Mouse (Mus musculus): Measurements from ENCODE around the gene Gm21969. TPM values are rescaled to one million over a fixed set of nuclear protein-coding genes. Genes with fewer than 3 reads are reported as not detected.

The Gm21969 gene
- polyA plus RNA-seq, 1 experiment from 2014 or later: not detected

GRCm38 (mm10) chr4:139597286-139598284 is 5.4 kb upstream of the Gm21969 start:
- no peaks in the 10 kb centered on the region for H3K36me3 ChIP-seq (replicated peaks; ENCODE audit: control insufficient read depth, insufficient read depth, low read depth, low read length)
- no peak overlapping the region for H3K4me2 ChIP-seq (ENCODE audit: low read depth, low read length)
- H3K27ac ChIP-seq (replicated peaks; ENCODE audit: low read depth, low read length): peak overlapping the region; percentile 87
- H3K9me3 ChIP-seq (replicated peaks; ENCODE audit: control insufficient read depth, low read length): no peaks in the 10 kb centered on the region
- no peaks in the 10 kb centered on the region for H3K27me3 ChIP-seq (ENCODE audit: control insufficient read depth, insufficient read depth, low read length)
- H3K9ac ChIP-seq (replicated peaks; ENCODE audit: low read length): 0 out of 2 replicates have a peak overlapping the region, but pooled peaks have one; percentile 2
- H3K4me1 ChIP-seq (ENCODE audit: control insufficient read depth, insufficient read depth, low read length): peaks cover 21% of the 10 kb centered on the region
- H3K4me3 ChIP-seq (ENCODE audit: low read depth, low read length): no peak overlapping the region
- DNase-seq (ENCODE audit: low spot score): no peak
- no peak for ATAC-seq (replicated peaks; ENCODE audit: insufficient number of reproducible peaks, low FRiP score, low TSS enrichment, low read depth)
- WGBS: 50% methylated on average over 20 of the region's 20 CpGs

GRCm38 (mm10) chr4:139598356-139598755 is 4.6 kb upstream of the Gm21969 start:
- Histone ChIP-seq H3K36me3 (replicated peaks; ENCODE audit: control insufficient read depth, insufficient read depth, low read depth, low read length) (no peaks in the 10 kb centered on the region), H3K4me2 (ENCODE audit: low read depth, low read length) (peak overlapping the region; percentile 32), H3K9me3 (replicated peaks; ENCODE audit: control insufficient read depth, low read length) (no peaks in the 10 kb centered on the region), H3K9ac (replicated peaks; ENCODE audit: low read length) (0 out of 2 replicates have a peak overlapping the region, but pooled peaks have one; percentile 2), H3K4me3 (ENCODE audit: low read depth, low read length) (no peak overlapping the region), H3K27ac (replicated peaks; ENCODE audit: low read depth, low read length) (peak overlapping the region; percentile 87), H3K4me1 (ENCODE audit: control insufficient read depth, insufficient read depth, low read length) (peaks cover 21% of the 10 kb centered on the region), H3K27me3 (ENCODE audit: control insufficient read depth, insufficient read depth, low read length) (no peaks in the 10 kb centered on the region)
- ATAC-seq (replicated peaks; ENCODE audit: insufficient number of reproducible peaks, low FRiP score, low TSS enrichment, low read depth) (no peak), DNase-seq (ENCODE audit: low spot score) (no peak)
- WGBS: 30% methylated on average over 13 of the region's 13 CpGs

DNA sequence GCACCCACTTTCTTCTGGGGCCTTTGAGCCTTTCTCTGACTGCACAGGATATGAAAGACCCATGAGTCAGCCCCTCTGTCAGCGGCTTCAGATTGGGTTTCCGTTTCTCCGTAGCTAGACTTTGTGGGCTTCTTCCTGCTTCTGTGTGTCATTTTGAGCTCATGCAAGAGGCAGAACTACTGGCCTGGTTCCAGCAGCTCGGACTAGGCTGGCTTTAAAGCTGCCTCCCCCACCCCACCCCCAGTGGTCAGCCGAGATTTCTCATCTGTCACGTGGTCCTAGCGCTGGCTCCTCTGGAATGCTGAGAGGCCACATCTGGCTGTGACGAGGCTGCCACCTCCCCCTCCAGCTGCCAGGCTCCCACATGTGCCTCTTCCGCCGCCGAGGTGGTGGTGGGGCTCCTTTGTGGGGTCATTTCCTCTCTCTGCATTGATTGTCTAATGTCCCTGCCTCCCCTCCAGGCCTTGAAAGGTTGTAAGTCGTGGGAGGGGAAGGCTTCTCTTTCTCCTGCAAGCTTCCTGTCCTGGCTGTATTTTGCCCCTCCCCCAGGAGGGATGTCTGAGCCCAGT is 4.0 kb upstream of the Gm21969 start:
- peak overlapping the region; percentile 47; the same call in 1 of the 2 replicates for H3K9ac ChIP-seq (replicated peaks; ENCODE audit: low read length)
- peaks cover 21% of the 10 kb centered on the region for H3K4me1 ChIP-seq (ENCODE audit: control insufficient read depth, insufficient read depth, low read length)
- no peaks in the 10 kb centered on the region for H3K27me3 ChIP-seq (ENCODE audit: control insufficient read depth, insufficient read depth, low read length)
- H3K4me3 ChIP-seq (ENCODE audit: low read depth, low read length): 0 out of 2 replicates have a peak overlapping the region, but pooled peaks have one; percentile 3
- DNase-seq (ENCODE audit: low spot score) (peak; percentile 94), ATAC-seq (replicated peaks; ENCODE audit: insufficient number of reproducible peaks, low FRiP score, low TSS enrichment, low read depth) (peak; percentile 62)
- peak overlapping the region; percentile 87 for H3K27ac ChIP-seq (replicated peaks; ENCODE audit: low read depth, low read length)
- no peaks in the 10 kb centered on the region for H3K9me3 ChIP-seq (replicated peaks; ENCODE audit: control insufficient read depth, low read length)
- WGBS: under 1% methylated on average over 12 of the region's 12 CpGs
- peak overlapping the region; percentile 32 for H3K4me2 ChIP-seq (ENCODE audit: low read depth, low read length)
- H3K36me3 ChIP-seq (replicated peaks; ENCODE audit: control insufficient read depth, insufficient read depth, low read depth, low read length): no peaks in the 10 kb centered on the region

GRCm38 (mm10) chr4:139601519-139602356 is 1.2 kb upstream of the Gm21969 start:
- peak overlapping the region; percentile 61; the same call in 1 of the 2 replicates for H3K27ac ChIP-seq (replicated peaks; ENCODE audit: low read depth, low read length)
- 51% methylated on average over 7 of the region's 7 CpGs for WGBS
- ATAC-seq (replicated peaks; ENCODE audit: insufficient number of reproducible peaks, low FRiP score, low TSS enrichment, low read depth): no peak

DNA sequence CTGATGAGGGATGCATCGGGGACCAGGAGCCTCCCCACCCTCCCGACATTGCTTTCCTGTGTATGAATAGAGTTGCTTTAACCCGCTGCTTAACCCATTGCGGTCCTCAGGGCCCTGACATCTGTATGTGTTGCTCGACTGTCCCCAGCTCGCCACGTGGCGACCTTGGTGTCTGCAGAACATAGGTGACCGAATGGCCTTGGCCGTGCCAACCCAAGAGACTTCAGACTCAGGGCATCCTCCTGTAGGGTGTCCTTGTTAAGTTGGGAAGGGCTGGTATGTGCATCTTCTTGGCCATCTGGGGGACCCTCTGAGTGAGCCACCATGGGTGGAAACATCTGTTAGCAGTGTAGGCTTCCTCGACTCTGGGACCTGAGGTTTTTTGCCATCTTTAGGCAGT is 2.2 kb downstream of the Gm21969 start:
- DNase-seq (ENCODE audit: low spot score) (no peak), ATAC-seq (replicated peaks; ENCODE audit: insufficient number of reproducible peaks, low FRiP score, low TSS enrichment, low read depth) (no peak)
- Histone ChIP-seq H3K4me3 (ENCODE audit: low read depth, low read length) (no peak overlapping the region), H3K4me2 (ENCODE audit: low read depth, low read length) (no peak overlapping the region), H3K27ac (replicated peaks; ENCODE audit: low read depth, low read length) (no peak overlapping the region), H3K9ac (replicated peaks; ENCODE audit: low read length) (no peak overlapping the region), H3K4me1 (ENCODE audit: control insufficient read depth, insufficient read depth, low read length) (no peaks in the 10 kb centered on the region), H3K27me3 (ENCODE audit: control insufficient read depth, insufficient read depth, low read length) (no peaks in the 10 kb centered on the region), H3K9me3 (replicated peaks; ENCODE audit: control insufficient read depth, low read length) (no peaks in the 10 kb centered on the region), H3K36me3 (replicated peaks; ENCODE audit: control insufficient read depth, insufficient read depth, low read depth, low read length) (no peaks in the 10 kb centered on the region)
- 88% methylated on average over 11 of the region's 11 CpGs for WGBS

More at GRCm38 (mm10) chr4:139601519-139602356, 1.2 kb upstream of the Gm21969 start:
- DNase-seq (ENCODE audit: low spot score): no peak
- H3K36me3 ChIP-seq (replicated peaks; ENCODE audit: control insufficient read depth, insufficient read depth, low read depth, low read length): no peaks in the 10 kb centered on the region
- H3K4me3 ChIP-seq (ENCODE audit: low read depth, low read length): no peak overlapping the region
- peaks cover 15% of the 10 kb centered on the region for H3K4me1 ChIP-seq (ENCODE audit: control insufficient read depth, insufficient read depth, low read length)
- H3K9me3 ChIP-seq (replicated peaks; ENCODE audit: control insufficient read depth, low read length): no peaks in the 10 kb centered on the region
- H3K9ac ChIP-seq (replicated peaks; ENCODE audit: low read length): 0 out of 2 replicates have a peak overlapping the region, but pooled peaks have one; percentile 19
- H3K27me3 ChIP-seq (ENCODE audit: control insufficient read depth, insufficient read depth, low read length): no peaks in the 10 kb centered on the region
- H3K4me2 ChIP-seq (ENCODE audit: low read depth, low read length): no peak overlapping the region

DNA sequence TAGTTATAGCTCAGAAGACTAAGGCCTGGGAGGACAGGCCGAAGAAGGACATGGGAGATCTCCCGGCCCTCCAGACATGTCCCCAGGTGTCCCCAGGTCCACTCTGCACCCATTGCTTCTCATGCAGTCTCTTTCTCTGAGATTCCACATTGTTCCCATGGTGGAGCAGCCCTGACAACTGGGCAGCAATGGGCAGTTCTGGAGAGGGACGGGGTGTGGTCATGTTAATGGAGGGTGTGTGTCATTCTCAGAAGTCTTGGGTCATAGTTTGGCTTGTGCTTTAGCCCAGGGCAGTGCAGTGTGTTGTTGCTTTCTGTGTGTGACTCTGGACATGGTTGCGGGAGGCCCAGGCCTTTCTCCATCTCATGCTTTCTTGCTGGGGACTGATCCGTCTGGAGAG is 3.7 kb downstream of the Gm21969 start:
- 93% methylated on average over 5 of the region's 5 CpGs for WGBS
- H3K27ac ChIP-seq (replicated peaks; ENCODE audit: low read depth, low read length): no peak overlapping the region
- no peaks in the 10 kb centered on the region for H3K9me3 ChIP-seq (replicated peaks; ENCODE audit: control insufficient read depth, low read length)
- H3K9ac ChIP-seq (replicated peaks; ENCODE audit: low read length): no peak overlapping the region
- ATAC-seq (replicated peaks; ENCODE audit: insufficient number of reproducible peaks, low FRiP score, low TSS enrichment, low read depth) (no peak), DNase-seq (ENCODE audit: low spot score) (no peak)
- H3K4me1 ChIP-seq (ENCODE audit: control insufficient read depth, insufficient read depth, low read length): no peaks in the 10 kb centered on the region
- H3K27me3 ChIP-seq (ENCODE audit: control insufficient read depth, insufficient read depth, low read length): no peaks in the 10 kb centered on the region
- no peak overlapping the region for H3K4me3 ChIP-seq (ENCODE audit: low read depth, low read length)
- no peaks in the 10 kb centered on the region for H3K36me3 ChIP-seq (replicated peaks; ENCODE audit: control insufficient read depth, insufficient read depth, low read depth, low read length)
- no peak overlapping the region for H3K4me2 ChIP-seq (ENCODE audit: low read depth, low read length)

DNA sequence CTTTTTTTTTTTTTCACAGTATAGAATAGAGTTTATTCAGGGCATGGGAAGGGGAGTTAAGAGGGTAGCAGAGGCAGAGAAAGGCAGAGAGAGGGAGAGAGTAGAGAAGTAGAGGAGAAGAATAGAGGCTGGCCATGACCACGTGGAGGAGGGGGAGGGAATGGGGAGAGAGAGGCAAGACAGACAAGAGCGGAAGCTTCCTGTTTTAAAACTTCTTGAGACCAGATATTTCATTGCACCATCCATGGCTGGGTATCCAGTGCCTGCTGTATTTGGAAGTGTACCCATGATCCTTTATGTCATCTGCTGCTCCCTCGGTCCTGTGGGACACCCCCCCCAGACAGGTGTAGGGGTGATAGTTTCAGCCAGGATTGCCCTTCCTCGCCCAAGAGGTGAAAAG is 6.0 kb downstream of the Gm21969 start:
- 74% methylated on average over 4 of the region's 4 CpGs for WGBS
- H3K36me3 ChIP-seq (replicated peaks; ENCODE audit: control insufficient read depth, insufficient read depth, low read depth, low read length): peaks cover 3% of the 10 kb centered on the region; the same call in 1 of the 2 replicates
- H3K27me3 ChIP-seq (ENCODE audit: control insufficient read depth, insufficient read depth, low read length): no peaks in the 10 kb centered on the region
- no peaks in the 10 kb centered on the region for H3K9me3 ChIP-seq (replicated peaks; ENCODE audit: control insufficient read depth, low read length)
- DNase-seq (ENCODE audit: low spot score): no peak
- H3K4me2 ChIP-seq (ENCODE audit: low read depth, low read length): no peak overlapping the region
- no peak overlapping the region for H3K9ac ChIP-seq (replicated peaks; ENCODE audit: low read length)
- no peak for ATAC-seq (replicated peaks; ENCODE audit: insufficient number of reproducible peaks, low FRiP score, low TSS enrichment, low read depth)
- no peaks in the 10 kb centered on the region for H3K4me1 ChIP-seq (ENCODE audit: control insufficient read depth, insufficient read depth, low read length)
- no peak overlapping the region for H3K27ac ChIP-seq (replicated peaks; ENCODE audit: low read depth, low read length)
- no peak overlapping the region for H3K4me3 ChIP-seq (ENCODE audit: low read depth, low read length)

All from embryonic facial prominence, embryonic 11.5 days (tissue).